Mouse (Mus musculus) E14TG2a.4 (cell line): ENCODE data around the gene Map3k4.

Experiments
- CTCF ChIP-seq: conservative IDR thresholded peaks from 2 replicates; pipeline ENCODE4 v1.5.1; 2014; ENCODE audit warnings: low read length
- POU5F1 ChIP-seq: IDR thresholded peaks from 2 replicates; pipeline ENCODE4 v1.6.1; 2014; ENCODE audit warnings: low read length, borderline replicate concordance

DNA sequence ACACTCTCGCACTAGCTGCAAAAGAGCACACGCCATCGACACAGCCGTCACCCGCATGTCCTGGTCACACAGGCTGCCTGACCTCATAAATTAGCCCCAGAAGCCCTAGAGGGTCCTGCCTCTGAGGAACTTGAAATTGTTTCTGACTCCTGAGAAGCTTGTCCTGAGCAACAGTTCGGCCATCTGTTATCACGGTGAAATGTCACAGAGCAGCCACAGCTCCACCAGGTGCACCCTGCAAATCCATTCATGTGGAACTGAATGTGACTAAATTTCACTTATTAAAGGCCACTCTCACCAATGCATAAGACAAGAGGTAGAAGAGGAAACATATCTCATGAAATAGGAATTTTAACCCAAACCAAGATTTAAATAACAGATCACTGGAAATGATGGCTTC, 57.2 kb downstream of the Map3k4 start:
- TF ChIP-seq CTCF (no peak), POU5F1 (no peak)
